Mouse (Mus musculus) frontal cortex, postnatal 14 days (tissue): ENCODE results near the gene Cul9.
"Not testable (repeated sequence)": the region's sequence is repeated elsewhere in the genome, so short reads cannot be mapped to it uniquely, and the experiment has no call there.

Source experiments
- DNase-seq, 2 experiments: peaks; one replicate each; pipeline ENCODE4 v3.0.0; 2022; ENCODE audit warnings: low spot score in 2 of 2

The Cul9 gene

GRCm38 (mm10) chr17:46545813-46546564, at the start of gene Cul9:
Gene Cul9, minus strand, starts transcription at chr17:46546388.
- DNase-seq = peak; percentile 81 to 85

GRCm38 (mm10) chr17:46595336-46595735, 49.1 kb upstream of the Cul9 start:
- no peak for DNase-seq

- no peak for DNase-seq
Observed at GRCm38 (mm10) chr17:46594606-46595005, 48.4 kb upstream of the Cul9 start.

- DNase-seq = no peak
Observed at GRCm38 (mm10) chr17:46593124-46593523, 46.9 kb upstream of the Cul9 start.

GRCm38 (mm10) chr17:46591406-46591805, 45.2 kb upstream of the Cul9 start:
- DNase-seq = no peak

GRCm38 (mm10) chr17:46590439-46590838, 44.3 kb upstream of the Cul9 start:
- DNase-seq = no peak

GRCm38 (mm10) chr17:46589635-46590314, 43.6 kb upstream of the Cul9 start:
- DNase-seq = no peak

- DNase-seq = no peak
Observed at GRCm38 (mm10) chr17:46588913-46589312, 42.7 kb upstream of the Cul9 start.

- no peak for DNase-seq
Observed at GRCm38 (mm10) chr17:46588173-46588572, 42.0 kb upstream of the Cul9 start.

- no peak for DNase-seq
Observed at GRCm38 (mm10) chr17:46586327-46586726, 40.1 kb upstream of the Cul9 start.

GRCm38 (mm10) chr17:46578650-46579049, 32.5 kb upstream of the Cul9 start:
- DNase-seq = no peak

GRCm38 (mm10) chr17:46576070-46576469, 29.9 kb upstream of the Cul9 start:
- no peak for DNase-seq

GRCm38 (mm10) chr17:46574535-46574934, 28.3 kb upstream of the Cul9 start:
- DNase-seq = no peak

- no peak for DNase-seq
Observed at GRCm38 (mm10) chr17:46571005-46571404, 24.8 kb upstream of the Cul9 start.

GRCm38 (mm10) chr17:46559146-46559545, 13.0 kb upstream of the Cul9 start:
- no peak for DNase-seq

GRCm38 (mm10) chr17:46558151-46558550, 12.0 kb upstream of the Cul9 start:
- DNase-seq = no peak

- DNase-seq = not testable (repeated sequence)
Observed at GRCm38 (mm10) chr17:46557321-46557720, 11.1 kb upstream of the Cul9 start.

- DNase-seq = no peak
Observed at GRCm38 (mm10) chr17:46556584-46556945, 10.4 kb upstream of the Cul9 start.

GRCm38 (mm10) chr17:46555673-46556583, 9.7 kb upstream of the Cul9 start, which contains the start of gene Srf:
Gene Srf, minus strand, starts transcription at chr17:46556175.
- peak; percentile 97 to 98 for DNase-seq

GRCm38 (mm10) chr17:46554977-46555672, 8.9 kb upstream of the Cul9 start:
- DNase-seq = peak; percentile 36 to 46

GRCm38 (mm10) chr17:46554646-46554976, 8.4 kb upstream of the Cul9 start:
- DNase-seq = no peak

- DNase-seq = no peak
Observed at GRCm38 (mm10) chr17:46553926-46554325, 7.7 kb upstream of the Cul9 start.
